Mouse (Mus musculus): Measurements from ENCODE around the gene Kdm4b.

The Kdm4b gene

GRCm38 (mm10) chr17:56400221-56400620 lies 74.4 kb downstream of the Kdm4b start:
- no peak for DNase-seq

GRCm38 (mm10) chr17:56401051-56401521 lies 75.2 kb downstream of the Kdm4b start:
- no peak for DNase-seq

- DNase-seq = no peak
Measured at GRCm38 (mm10) chr17:56405341-56405740, 79.5 kb downstream of the Kdm4b start.

- DNase-seq = peak; percentile 30
Measured at GRCm38 (mm10) chr17:56405856-56406840, 80.3 kb downstream of the Kdm4b start.

- DNase-seq = peak; percentile 66
Measured at GRCm38 (mm10) chr17:56406878-56407277, 81.0 kb downstream of the Kdm4b start.

- DNase-seq = peak; percentile 45
Measured at GRCm38 (mm10) chr17:56407379-56407778, 81.5 kb downstream of the Kdm4b start.

- DNase-seq = peak; percentile 53
Measured at GRCm38 (mm10) chr17:56408965-56409625, 83.2 kb downstream of the Kdm4b start.

- peak; percentile 43 for DNase-seq
Measured at GRCm38 (mm10) chr17:56409759-56410158, 83.9 kb downstream of the Kdm4b start.

GRCm38 (mm10) chr17:56411437-56411836 lies 85.6 kb downstream of the Kdm4b start:
- DNase-seq = no peak

- no peak for DNase-seq
Measured at GRCm38 (mm10) chr17:56413113-56413512, 87.3 kb downstream of the Kdm4b start.

GRCm38 (mm10) chr17:56414785-56415184 lies 88.9 kb downstream of the Kdm4b start:
- no peak for DNase-seq

- no peak for DNase-seq
Measured at GRCm38 (mm10) chr17:56418304-56418703, 92.4 kb downstream of the Kdm4b start.

- no peak for DNase-seq
Measured at GRCm38 (mm10) chr17:56420022-56420421, 94.2 kb downstream of the Kdm4b start.

GRCm38 (mm10) chr17:56424726-56425583 lies 99.1 kb downstream of the Kdm4b start:
- peak; percentile 65 for DNase-seq

- peak; percentile 88 for DNase-seq
Measured at GRCm38 (mm10) chr17:56425584-56425914, 99.7 kb downstream of the Kdm4b start.

- DNase-seq = no peak
Measured at GRCm38 (mm10) chr17:56425941-56426340, 100.1 kb downstream of the Kdm4b start.

GRCm38 (mm10) chr17:56427857-56428256 lies 102.0 kb downstream of the Kdm4b start:
- no peak for DNase-seq

GRCm38 (mm10) chr17:56431582-56431981 lies 105.7 kb downstream of the Kdm4b start:
- DNase-seq = no peak

- no peak for DNase-seq
Measured at GRCm38 (mm10) chr17:56439731-56440460, 114.0 kb downstream of the Kdm4b start.

- no peak for DNase-seq
Measured at GRCm38 (mm10) chr17:56442316-56442715, 116.5 kb downstream of the Kdm4b start.

GRCm38 (mm10) chr17:56443341-56443795 lies 117.5 kb downstream of the Kdm4b start:
- DNase-seq = no peak

- DNase-seq = no peak
Measured at GRCm38 (mm10) chr17:56444771-56445170, 118.9 kb downstream of the Kdm4b start.
